Comparison of ENCODE assay signal across 8 mouse cellular contexts in genomic region chr15:97768192-97768591, GRCm38 (mm10). TPM values are rescaled to one million over a fixed set of nuclear protein-coding genes. Genes with fewer than 3 reads are reported as not detected.
DNase-seq lines count a peak whose midpoint lies in the region; ATAC-seq lines count a peak whose summit lies in the region.

No protein-coding gene starts in this region.

- no peaks in the 10 kb centered on the region for H3K36me3 ChIP-seq in stomach, embryonic 16.5 days (ENCODE audit: control insufficient read depth, insufficient read depth, low read length)

- H3K9me3 ChIP-seq in stomach, embryonic 16.5 days (replicated peaks; ENCODE audit: control insufficient read depth, low read length), result no peaks in the 10 kb centered on the region

- ATAC-seq in stomach, embryonic 16.5 days (ENCODE audit: insufficient read depth, low FRiP score), result peak; percentile 38; the same call in 1 of the 2 replicates

- DNase-seq in retina, postnatal 1 day, result peak; percentile 55
- no peak for DNase-seq in retina, embryonic 14.5 days (ENCODE audit: low spot score)
- peak; percentile 47 for DNase-seq in embryo, embryonic 9.5 days (ENCODE audit: extremely low spot score)
- DNase-seq in induced T-regulatory cell, adult 2 months (ENCODE audit: low read depth), result peak; percentile 59
- peak; percentile 72 for DNase-seq in lung, postnatal 10 days
- no peak for DNase-seq in right cerebral cortex, postnatal 25 days
- no peak for DNase-seq in T-cell, adult 2 months (ENCODE audit: low spot score)

- H3K4me3 ChIP-seq in stomach, embryonic 16.5 days (replicated peaks; ENCODE audit: low read length), result peak overlapping the region; percentile 53

- peak overlapping the region; percentile 32; the same call in 1 of the 2 replicates for H3K27ac ChIP-seq in stomach, embryonic 16.5 days (ENCODE audit: low read length)

- H3K9ac ChIP-seq in stomach, embryonic 16.5 days (ENCODE audit: low read length), result peak overlapping the region; percentile 59

- peak overlapping the region; percentile 89 for H3K4me2 ChIP-seq in stomach, embryonic 16.5 days (ENCODE audit: low read depth, low read length)

- 1% methylated on average over 18 of the region's 18 CpGs for WGBS in stomach, embryonic 16.5 days

- H3K4me1 ChIP-seq in stomach, embryonic 16.5 days (ENCODE audit: control insufficient read depth, insufficient read depth, low read length), result peaks cover 21% of the 10 kb centered on the region

- peaks cover 5% of the 10 kb centered on the region; the same call in 1 of the 2 replicates for H3K27me3 ChIP-seq in stomach, embryonic 16.5 days (ENCODE audit: control insufficient read depth, insufficient read depth, low read length)

RNA-seq across cellular contexts. Expression of gene Rapgef3, which starts 0.4 kb away (rescaled TPM):
- 9.4 and 12.6 TPM in 2 replicates for polyA plus RNA-seq in stomach, embryonic 16.5 days (2015; fragmentation: Nextera tagmentation; extraction: Ambion mirVana)

RNA-seq across cellular contexts. Expression of gene Slc48a1, which starts 10.1 kb away (rescaled TPM):
- polyA plus RNA-seq in stomach, embryonic 16.5 days (2015; fragmentation: Nextera tagmentation; extraction: Ambion mirVana), result 36.5 and 39.3 TPM in 2 replicates

RNA-seq across cellular contexts. Expression of gene Endou, which starts 37.1 kb away (rescaled TPM):
- polyA plus RNA-seq in stomach, embryonic 16.5 days (2015; fragmentation: Nextera tagmentation; extraction: Ambion mirVana), result 6.4 and 18.3 TPM in 2 replicates

Comparison
In these comparisons a context has a peak if more than half of its experiments do, and no peak if none do; other contexts are left out.
1. DNase-seq: peak in retina, postnatal 1 day (single experiment), embryo, embryonic 9.5 days (single experiment), induced T-regulatory cell, adult 2 months (single experiment) and lung, postnatal 10 days (single experiment); none in retina, embryonic 14.5 days (single experiment), right cerebral cortex, postnatal 25 days (single experiment) and T-cell, adult 2 months (single experiment).